Mouse (Mus musculus) embryonic facial prominence, embryonic 15.5 days (tissue): ENCODE results near the gene Rbm20. TPM values are rescaled to one million over a fixed set of nuclear protein-coding genes. Genes with fewer than 3 reads are reported as not detected.

Experiments used
- ATAC-seq: fragments of 200-750 bp; cut with Nextera tagmentation; 2 replicates; pipeline ENCODE4 v1.8.0; 2017; ENCODE audit warnings: low read depth, moderate TSS enrichment; ENCODE audit not compliant: insufficient number of reproducible peaks, low FRiP score, low TSS enrichment
- H3K27ac ChIP-seq: fragments of 300-500 bp; sonication (generic); replicated peaks from 2 replicates; pipeline ENCODE4 v1.5.1; 2015; ENCODE audit warnings: mild to moderate bottlenecking, inconsistent platforms
- H3K27me3 ChIP-seq: fragments of 300-500 bp; sonication (generic); 2 replicates; pipeline ENCODE4 v1.6.1; 2015; ENCODE audit warnings: inconsistent platforms
- H3K36me3 ChIP-seq: fragments of 300-500 bp; sonication (generic); 2 replicates; pipeline ENCODE4 v1.6.1; 2015; ENCODE audit warnings: mild to moderate bottlenecking, inconsistent platforms
- H3K4me1 ChIP-seq: fragments of 300-500 bp; sonication (generic); 2 replicates; pipeline ENCODE4 v1.6.1; 2015; ENCODE audit warnings: inconsistent platforms
- H3K4me2 ChIP-seq: fragments of 300-500 bp; sonication (generic); replicated peaks from 2 replicates; pipeline ENCODE4 v1.6.1; 2015; ENCODE audit warnings: mild to moderate bottlenecking, inconsistent platforms
- H3K4me3 ChIP-seq: fragments of 300-500 bp; sonication (generic); replicated peaks from 2 replicates; pipeline ENCODE4 v1.5.1; 2015; ENCODE audit warnings: mild to moderate bottlenecking, inconsistent platforms
- H3K9ac ChIP-seq: fragments of 300-500 bp; sonication (generic); 2 replicates; pipeline ENCODE4 v1.6.1; 2015; ENCODE audit warnings: inconsistent platforms
- H3K9me3 ChIP-seq: fragments of 300-500 bp; sonication (generic); replicated peaks from 2 replicates; pipeline ENCODE4 v1.6.1; 2016; ENCODE audit warnings: inconsistent platforms
- WGBS: fragments of 180-500 bp; shearing (Covaris S2); methylation state at CpG from one replicate; pipeline ENCODE4 v1.1.7; 2015; 5-methylcytosine and 5-hydroxymethylcytosine counted together
- polyA plus RNA-seq: library from polyadenylated mRNA; unstranded; fragments of >200 nt; fragmentation: Nextera tagmentation; extraction: Ambion mirVana; gene quantifications from 2 replicates; pipeline ENCODE4 v1.2.1, GENCODE M21; 2015

Rbm20 gene
- polyA plus RNA-seq, 1 experiment from 2014 or later, result 5.5 TPM

DNA sequence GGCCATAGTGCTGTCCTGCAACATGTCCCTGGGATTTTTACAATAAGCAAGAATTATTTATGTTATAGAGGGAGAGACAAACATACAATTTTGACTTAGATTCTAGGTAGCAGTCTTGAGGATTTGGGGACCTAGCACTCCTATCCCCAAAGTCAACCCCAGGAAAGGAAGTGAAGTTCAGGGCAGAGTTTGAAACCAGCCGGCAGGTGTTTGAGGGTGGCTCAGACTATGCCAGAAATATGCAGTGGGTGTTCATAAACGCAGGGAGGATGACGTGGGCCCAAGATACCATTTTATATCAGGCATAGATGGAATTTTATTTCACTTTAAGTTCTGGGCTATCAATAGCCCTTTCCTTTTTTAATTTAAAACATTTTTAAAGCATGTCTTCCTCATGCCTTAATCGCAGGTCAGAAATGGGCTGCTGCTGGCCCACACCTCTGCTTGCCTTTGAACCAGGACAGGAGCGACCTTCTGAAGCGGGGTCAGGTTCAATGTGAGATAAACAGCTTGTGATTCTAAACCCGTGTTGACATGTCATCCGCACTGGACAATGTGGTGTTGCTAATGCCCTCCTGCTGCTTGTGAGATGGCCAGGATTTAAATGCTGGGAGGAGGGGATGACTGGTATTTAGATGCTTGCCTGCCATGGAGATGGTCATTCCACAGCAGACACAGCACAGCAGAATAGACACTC lies 62.6 kb downstream of the Rbm20 start:
- no peaks in the 10 kb centered on the region for H3K4me1 ChIP-seq
- 69% methylated on average over 8 of the region's 8 CpGs for WGBS
- no peaks in the 10 kb centered on the region for H3K36me3 ChIP-seq
- no peak overlapping the region for H3K4me2 ChIP-seq
- H3K27me3 ChIP-seq, result no peaks in the 10 kb centered on the region
- no peaks in the 10 kb centered on the region for H3K9me3 ChIP-seq
- no peak overlapping the region for H3K4me3 ChIP-seq
- H3K9ac ChIP-seq, result no peak overlapping the region
- no peak for ATAC-seq
- H3K27ac ChIP-seq, result no peak overlapping the region

DNA sequence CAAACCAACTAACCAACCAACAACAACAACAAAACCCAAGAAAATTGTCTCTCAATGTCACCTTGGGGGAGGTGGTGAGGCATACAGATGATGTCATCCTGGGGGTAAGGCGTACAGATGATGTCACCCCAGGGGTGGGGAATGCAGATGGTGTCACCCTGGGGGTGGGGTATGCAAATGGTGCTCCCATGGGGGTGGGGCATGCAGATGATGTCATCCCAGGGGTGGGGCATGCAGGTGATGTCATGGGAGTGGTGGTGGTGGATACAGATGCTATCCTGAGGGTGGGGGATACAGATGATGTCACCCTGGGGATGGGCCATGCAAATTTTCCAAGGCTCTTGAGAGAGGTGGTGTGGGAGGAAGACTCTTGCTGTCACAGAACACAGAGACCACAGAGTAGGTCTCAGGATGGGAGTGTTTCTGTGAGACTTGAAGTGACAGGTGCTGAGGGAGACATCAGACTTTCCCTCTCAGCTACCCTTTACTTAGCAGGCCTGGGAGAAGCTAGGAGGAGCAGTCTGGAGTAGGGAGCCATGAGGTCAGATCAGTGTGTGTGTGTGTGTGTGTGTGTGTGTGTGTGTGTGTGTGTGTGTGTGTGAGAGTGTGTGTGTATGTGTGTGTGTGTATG lies 63.8 kb downstream of the Rbm20 start:
- Histone ChIP-seq H3K27ac (no peak overlapping the region), H3K36me3 (no peaks in the 10 kb centered on the region), H3K9ac (no peak overlapping the region), H3K9me3 (no peaks in the 10 kb centered on the region), H3K4me3 (no peak overlapping the region), H3K4me2 (no peak overlapping the region), H3K4me1 (no peaks in the 10 kb centered on the region), H3K27me3 (no peaks in the 10 kb centered on the region)
- ATAC-seq, result peak; percentile 47; the same call in 1 of the 2 replicates
- WGBS, result 81% methylated on average over 1 of the region's 1 CpGs

DNA sequence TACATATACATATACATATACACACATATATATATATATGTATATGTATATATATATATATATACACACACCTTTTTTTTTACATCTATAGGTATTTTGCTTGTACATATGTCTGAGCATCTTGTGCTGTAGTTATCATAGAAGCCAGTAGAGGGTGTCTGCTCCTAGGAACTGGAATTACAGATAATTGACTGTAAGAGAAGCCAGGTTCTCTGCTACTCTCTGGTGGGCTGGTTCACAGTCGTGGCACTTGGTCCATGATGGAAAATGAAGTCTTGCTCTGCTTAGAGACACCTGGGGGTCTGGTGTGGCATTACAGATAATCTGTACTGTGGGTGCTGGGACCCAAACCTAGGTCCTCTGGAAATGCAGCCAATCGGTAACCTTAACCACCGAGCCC lies 64.8 kb downstream of the Rbm20 start:
- Histone ChIP-seq H3K27ac (no peak overlapping the region), H3K4me2 (no peak overlapping the region), H3K36me3 (no peaks in the 10 kb centered on the region), H3K4me1 (no peaks in the 10 kb centered on the region), H3K4me3 (no peak overlapping the region), H3K27me3 (no peaks in the 10 kb centered on the region), H3K9ac (no peak overlapping the region), H3K9me3 (no peaks in the 10 kb centered on the region)
- ATAC-seq, result no peak
- 66% methylated on average over 3 of the region's 3 CpGs for WGBS

DNA sequence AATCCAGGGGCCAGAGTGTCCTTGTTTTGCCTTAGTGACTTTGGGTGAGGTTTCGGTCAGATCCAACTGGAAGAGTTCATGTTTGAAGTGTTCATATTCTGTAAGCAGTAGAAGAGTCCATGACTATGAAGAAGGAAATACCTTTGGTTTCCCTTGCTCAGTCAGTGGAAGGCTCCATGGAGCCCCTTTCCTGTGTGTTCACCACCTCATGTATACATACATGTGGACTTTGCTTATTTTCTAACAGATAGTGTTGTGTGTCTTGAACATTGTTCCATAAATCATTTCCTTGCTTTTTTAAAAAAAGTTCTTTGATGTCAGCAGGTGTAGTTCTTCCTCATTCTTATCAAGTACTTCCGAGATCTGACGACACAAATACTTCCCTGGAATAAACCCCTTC lies 68.2 kb downstream of the Rbm20 start:
- Histone ChIP-seq H3K9ac (no peak overlapping the region), H3K27ac (no peak overlapping the region), H3K4me2 (no peak overlapping the region), H3K4me3 (no peak overlapping the region), H3K9me3 (no peaks in the 10 kb centered on the region), H3K4me1 (no peaks in the 10 kb centered on the region), H3K36me3 (no peaks in the 10 kb centered on the region), H3K27me3 (no peaks in the 10 kb centered on the region)
- no peak for ATAC-seq
- WGBS, result 88% methylated on average over 3 of the region's 3 CpGs

DNA sequence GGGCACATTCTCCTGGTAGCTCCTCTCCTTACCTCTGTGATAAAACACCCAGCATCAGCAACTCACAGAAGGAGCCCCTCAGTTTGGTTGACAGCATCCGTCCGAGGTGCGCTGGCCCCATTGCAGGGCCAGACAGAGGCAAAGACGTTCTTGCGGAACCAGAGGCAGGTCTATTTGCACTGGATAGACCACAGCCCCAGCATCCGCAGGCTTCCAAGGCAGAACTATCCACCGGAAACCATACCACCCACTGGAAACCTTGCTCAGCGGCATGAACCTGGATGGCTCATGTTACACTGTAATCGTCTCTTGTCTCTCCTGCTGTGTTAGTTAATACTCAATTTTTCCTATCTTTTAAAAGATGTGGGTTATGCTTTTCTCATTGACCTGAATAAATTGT lies 69.0 kb downstream of the Rbm20 start:
- H3K4me3 ChIP-seq, result no peak overlapping the region
- no peaks in the 10 kb centered on the region for H3K36me3 ChIP-seq
- 55% methylated on average over 9 of the region's 9 CpGs for WGBS
- no peak for ATAC-seq
- H3K27ac ChIP-seq, result no peak overlapping the region
- no peak overlapping the region for H3K4me2 ChIP-seq
- no peaks in the 10 kb centered on the region for H3K27me3 ChIP-seq
- H3K4me1 ChIP-seq, result no peaks in the 10 kb centered on the region
- H3K9ac ChIP-seq, result no peak overlapping the region
- no peaks in the 10 kb centered on the region for H3K9me3 ChIP-seq

DNA sequence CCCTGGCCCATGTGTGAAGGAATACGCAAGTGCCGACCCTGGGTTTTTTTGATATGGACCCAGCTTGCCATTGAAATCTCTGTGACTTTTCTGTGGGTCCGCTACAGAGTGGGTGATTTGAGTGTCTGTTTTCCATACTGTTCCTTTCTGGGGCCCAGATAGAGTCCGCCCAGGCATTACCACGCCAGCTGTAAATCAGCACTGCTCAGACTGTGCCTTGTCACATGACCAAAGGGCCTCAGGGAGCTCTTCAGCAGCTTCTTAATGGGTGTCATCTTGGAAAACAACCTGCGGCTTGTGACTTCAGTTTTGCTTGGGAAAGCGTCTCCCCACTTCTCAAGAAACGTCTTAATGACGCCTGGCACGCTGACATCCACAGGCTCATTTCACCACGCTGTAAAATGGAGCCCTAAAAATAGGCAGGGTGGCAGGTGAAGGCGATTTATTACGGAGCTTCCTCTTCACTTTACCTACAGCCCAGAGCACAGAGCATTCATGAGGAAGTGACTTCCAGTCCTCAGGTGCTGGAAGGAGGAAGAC lies 71.2 kb downstream of the Rbm20 start:
- Histone ChIP-seq H3K4me1 (no peaks in the 10 kb centered on the region), H3K27ac (no peak overlapping the region), H3K9ac (no peak overlapping the region), H3K4me2 (no peak overlapping the region), H3K36me3 (no peaks in the 10 kb centered on the region), H3K9me3 (no peaks in the 10 kb centered on the region), H3K27me3 (no peaks in the 10 kb centered on the region), H3K4me3 (no peak overlapping the region)
- no peak for ATAC-seq
- 82% methylated on average over 13 of the region's 13 CpGs for WGBS

DNA sequence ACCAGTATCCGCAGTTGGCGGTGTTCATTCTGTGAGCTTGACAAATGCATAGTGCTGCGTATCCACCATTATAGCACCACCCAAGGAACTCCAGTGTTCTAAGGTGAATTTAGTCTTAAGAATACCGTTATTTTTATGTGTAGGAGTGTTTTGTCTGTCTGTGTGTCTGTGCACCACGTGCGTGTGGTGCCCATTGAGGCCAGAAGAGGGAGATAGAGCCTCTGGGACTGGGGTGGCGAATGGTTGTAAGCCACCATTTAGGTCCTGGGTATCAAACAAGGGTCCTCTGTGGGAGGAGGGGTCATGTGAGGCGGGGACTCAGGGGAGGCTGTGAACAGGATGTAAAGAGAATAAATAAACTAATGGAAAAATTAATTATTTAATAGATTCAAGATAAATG lies 72.2 kb downstream of the Rbm20 start:
- Histone ChIP-seq H3K27ac (no peak overlapping the region), H3K4me3 (no peak overlapping the region), H3K9ac (no peak overlapping the region), H3K36me3 (no peaks in the 10 kb centered on the region), H3K4me1 (no peaks in the 10 kb centered on the region), H3K27me3 (no peaks in the 10 kb centered on the region), H3K9me3 (no peaks in the 10 kb centered on the region), H3K4me2 (no peak overlapping the region)
- ATAC-seq, result no peak
- 95% methylated on average over 8 of the region's 8 CpGs for WGBS

DNA sequence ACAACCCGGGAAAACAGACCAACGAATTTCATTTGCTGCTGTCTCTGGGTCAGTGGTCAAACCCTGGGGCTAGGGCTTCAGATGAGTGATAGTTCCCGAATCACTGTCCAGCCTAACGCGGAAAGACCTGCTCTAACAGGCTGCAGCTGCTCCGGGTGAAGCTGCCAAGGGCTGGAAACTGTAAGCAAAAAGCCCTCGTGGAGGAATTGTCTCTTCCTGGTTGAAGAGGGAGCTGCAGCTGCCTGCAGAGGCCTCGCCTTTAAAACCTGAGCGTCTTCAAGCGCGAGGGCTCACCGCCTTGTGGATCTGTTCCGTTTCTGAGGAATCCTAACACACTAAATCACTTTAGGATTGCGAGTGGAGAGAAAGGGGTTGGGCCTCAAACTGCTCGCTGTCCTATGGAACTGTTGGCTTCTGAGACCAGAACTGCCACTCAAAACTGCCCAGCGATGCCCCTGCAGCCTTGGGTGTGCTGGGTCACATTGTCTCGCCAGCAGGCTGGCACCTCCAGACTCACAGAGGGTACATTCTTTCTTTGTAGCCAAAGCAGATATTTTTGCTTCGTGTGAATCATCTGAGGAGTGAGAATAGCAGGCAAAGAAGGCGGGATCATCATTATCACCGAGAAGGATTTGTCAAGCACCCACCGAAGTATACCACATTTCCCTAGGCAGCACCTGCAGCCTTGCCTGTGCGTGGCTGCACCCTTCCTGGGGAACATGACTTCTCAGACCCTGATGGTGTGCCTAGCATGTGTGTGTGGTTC lies 74.5 kb downstream of the Rbm20 start:
- Histone ChIP-seq H3K4me1 (no peaks in the 10 kb centered on the region), H3K27ac (no peak overlapping the region), H3K4me2 (no peak overlapping the region), H3K9ac (no peak overlapping the region), H3K4me3 (no peak overlapping the region), H3K36me3 (no peaks in the 10 kb centered on the region), H3K27me3 (no peaks in the 10 kb centered on the region), H3K9me3 (no peaks in the 10 kb centered on the region)
- ATAC-seq, result no peak
- WGBS, result 57% methylated on average over 22 of the region's 22 CpGs

DNA sequence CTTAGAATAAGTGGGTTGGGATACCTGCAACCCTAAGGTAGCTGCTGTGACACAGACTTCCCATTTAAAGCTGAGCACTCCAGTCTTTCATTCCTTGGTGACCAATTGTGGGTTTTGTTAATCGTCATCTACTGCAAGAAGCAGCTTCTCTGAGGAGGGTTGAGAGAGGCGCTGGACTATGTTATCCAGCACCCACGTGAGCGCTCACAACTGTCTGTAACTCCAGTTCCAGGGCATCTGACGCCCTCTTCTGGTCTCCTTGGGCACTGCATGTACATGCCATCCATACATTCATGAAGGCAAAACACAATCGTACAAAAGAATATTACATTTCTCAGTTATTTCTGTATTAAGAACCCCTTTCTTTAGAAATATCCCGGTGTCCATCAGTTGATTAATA lies 75.9 kb downstream of the Rbm20 start:
- Histone ChIP-seq H3K27ac (no peak overlapping the region), H3K9me3 (no peaks in the 10 kb centered on the region), H3K9ac (no peak overlapping the region), H3K36me3 (no peaks in the 10 kb centered on the region), H3K4me2 (no peak overlapping the region), H3K4me3 (no peak overlapping the region), H3K4me1 (no peaks in the 10 kb centered on the region), H3K27me3 (no peaks in the 10 kb centered on the region)
- 65% methylated on average over 7 of the region's 7 CpGs for WGBS
- ATAC-seq, result no peak

DNA sequence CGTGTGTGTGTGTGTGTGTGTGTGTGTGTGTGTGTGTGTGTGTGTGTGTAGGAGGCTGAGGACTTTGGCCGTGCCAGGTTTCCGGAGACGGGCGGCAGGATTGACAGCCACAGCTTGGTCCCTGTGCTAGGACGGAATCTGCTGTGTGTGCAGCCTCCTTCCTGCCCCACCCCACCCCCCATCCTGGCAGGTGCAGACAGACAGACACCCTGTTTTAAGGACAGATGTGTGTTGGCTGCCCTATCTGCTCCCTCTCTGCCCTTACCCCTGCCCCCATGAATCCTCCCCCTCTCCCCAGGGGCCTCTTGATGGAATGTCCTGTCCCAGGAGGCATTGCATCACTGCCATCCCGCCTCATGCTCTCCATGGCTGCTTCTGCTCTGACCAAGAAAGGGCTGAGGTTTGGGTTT lies 77.3 kb downstream of the Rbm20 start:
- 68% methylated on average over 7 of the region's 7 CpGs for WGBS
- no peak overlapping the region for H3K27ac ChIP-seq
- H3K9ac ChIP-seq, result no peak overlapping the region
- no peaks in the 10 kb centered on the region for H3K27me3 ChIP-seq
- peak; percentile 47; the same call in 1 of the 2 replicates for ATAC-seq
- no peak overlapping the region for H3K4me2 ChIP-seq
- H3K9me3 ChIP-seq, result no peaks in the 10 kb centered on the region
- H3K36me3 ChIP-seq, result no peaks in the 10 kb centered on the region
- H3K4me3 ChIP-seq, result no peak overlapping the region
- no peaks in the 10 kb centered on the region for H3K4me1 ChIP-seq

DNA sequence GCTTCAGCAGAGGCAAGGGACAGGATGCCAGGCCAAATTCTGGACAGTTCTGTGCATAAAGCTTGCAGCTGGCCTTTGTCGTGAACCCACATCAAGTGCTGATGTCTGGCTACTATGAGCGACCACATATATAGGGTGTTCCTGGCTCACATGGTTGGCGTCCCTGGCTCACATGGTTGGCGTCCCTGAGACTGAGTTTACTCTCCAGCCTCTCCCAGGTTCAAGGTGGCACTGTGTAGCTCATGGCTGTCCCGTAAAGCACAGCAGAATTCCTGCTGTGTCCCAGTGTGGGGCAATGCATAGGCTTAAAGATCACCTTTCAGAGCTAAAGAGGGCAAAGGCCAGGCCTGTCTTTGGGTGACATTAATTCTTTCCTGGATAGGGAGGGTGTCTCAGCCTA lies 78.2 kb downstream of the Rbm20 start:
- 79% methylated on average over 5 of the region's 5 CpGs for WGBS
- no peaks in the 10 kb centered on the region for H3K9me3 ChIP-seq
- no peaks in the 10 kb centered on the region for H3K36me3 ChIP-seq
- ATAC-seq, result no peak
- no peaks in the 10 kb centered on the region for H3K27me3 ChIP-seq
- H3K9ac ChIP-seq, result no peak overlapping the region
- H3K4me2 ChIP-seq, result no peak overlapping the region
- H3K4me1 ChIP-seq, result no peaks in the 10 kb centered on the region
- H3K27ac ChIP-seq, result no peak overlapping the region
- no peak overlapping the region for H3K4me3 ChIP-seq
